Mouse (Mus musculus) layer of hippocampus, adult 2 months (tissue): ENCODE measurements at regions not wholly inside any gene's neighbourhood (a gene's known extent, or its start where the extent isn't known, plus 50 kb on each side); places are given as distances from the start of the nearest gene placed in this dataset.

Experiments
- DNase-seq, 2 experiments: peaks; one replicate each; pipeline ENCODE4 v3.0.0; 2022; ENCODE audit warnings: low spot score in 2 of 2
- H3K27ac ChIP-seq: fragments of 200-600 bp; 2 replicates; pipeline ENCODE4 v1.8.1; 2022
- H3K4me3 ChIP-seq: fragments of 200-600 bp; 2 replicates; pipeline ENCODE4 v1.8.1; 2022; ENCODE audit warnings: mild to moderate bottlenecking
- CTCF ChIP-seq: fragments of 200-600 bp; conservative IDR thresholded peaks from 2 replicates; pipeline ENCODE4 v1.8.1; 2022; ENCODE audit warnings: antibody characterized with exemption, mild to moderate bottlenecking, moderate library complexity

- peak in 1 of 2 experiments; percentile 23 for DNase-seq
- no peak overlapping the region for H3K4me3 ChIP-seq
- no peak overlapping the region for H3K27ac ChIP-seq
- TF ChIP-seq CTCF = no peak
Observed at GRCm38 (mm10) chr17:15311822-15312221, 64.8 kb downstream of the Dll1 start.

GRCm38 (mm10) chr17:15310465-15310864 is 66.2 kb downstream of the Dll1 start:
- Histone ChIP-seq H3K27ac (no peak overlapping the region), H3K4me3 (no peak overlapping the region)
- TF ChIP-seq CTCF = no peak
- no peak for DNase-seq

- no peak for DNase-seq
- no peak for TF ChIP-seq CTCF
- no peak overlapping the region for H3K27ac ChIP-seq
- H3K4me3 ChIP-seq = no peak overlapping the region
Observed at GRCm38 (mm10) chr17:15302110-15302509, 74.6 kb downstream of the Dll1 start.

GRCm38 (mm10) chr17:15299743-15300371 is 76.8 kb downstream of the Dll1 start:
- no peak overlapping the region for H3K27ac ChIP-seq
- no peak overlapping the region for H3K4me3 ChIP-seq
- no peak for TF ChIP-seq CTCF
- DNase-seq = no peak

- no peak overlapping the region for H3K4me3 ChIP-seq
- no peak for DNase-seq
- no peak overlapping the region for H3K27ac ChIP-seq
- TF ChIP-seq CTCF = no peak
Observed at GRCm38 (mm10) chr17:15294165-15294585, 82.5 kb downstream of the Dll1 start.

GRCm38 (mm10) chr17:15292490-15293070 is 84.1 kb downstream of the Dll1 start:
- DNase-seq = no peak
- H3K4me3 ChIP-seq = no peak overlapping the region
- TF ChIP-seq CTCF = no peak
- H3K27ac ChIP-seq = no peak overlapping the region

- no peak for TF ChIP-seq CTCF
- no peak overlapping the region for H3K27ac ChIP-seq
- H3K4me3 ChIP-seq = no peak overlapping the region
- no peak for DNase-seq
Observed at GRCm38 (mm10) chr17:15291626-15292025, 85.0 kb downstream of the Dll1 start.

GRCm38 (mm10) chr17:15290326-15290725 is 86.3 kb downstream of the Dll1 start:
- H3K27ac ChIP-seq = peak overlapping the region; percentile 51; the same call in 1 of the 2 replicates
- DNase-seq = no peak
- no peak overlapping the region for H3K4me3 ChIP-seq
- TF ChIP-seq CTCF = no peak

GRCm38 (mm10) chr17:15289062-15289461 is 87.6 kb downstream of the Dll1 start:
- no peak for TF ChIP-seq CTCF

GRCm38 (mm10) chr17:15288640-15289039 is 88.0 kb downstream of the Dll1 start:
- Histone ChIP-seq H3K27ac (no peak overlapping the region), H3K4me3 (no peak overlapping the region)
- TF ChIP-seq CTCF = no peak
- DNase-seq = no peak

More at GRCm38 (mm10) chr17:15289062-15289461, 87.6 kb downstream of the Dll1 start:
- no peak overlapping the region for H3K4me3 ChIP-seq
- H3K27ac ChIP-seq = no peak overlapping the region
- no peak for DNase-seq

- no peak for TF ChIP-seq CTCF
- H3K27ac ChIP-seq = no peak overlapping the region
- H3K4me3 ChIP-seq = no peak overlapping the region
- DNase-seq = no peak
Observed at GRCm38 (mm10) chr17:15286596-15286995, 90.1 kb downstream of the Dll1 start.

- peak in 1 of 2 experiments; percentile 9 for DNase-seq
- H3K27ac ChIP-seq = no peak overlapping the region
Observed at GRCm38 (mm10) chr17:15285399-15286043, 91.2 kb downstream of the Dll1 start.

GRCm38 (mm10) chr17:15269905-15270304 is 106.8 kb downstream of the Dll1 start:
- no peak for TF ChIP-seq CTCF
- no peak overlapping the region for H3K27ac ChIP-seq
- no peak overlapping the region for H3K4me3 ChIP-seq
- no peak for DNase-seq

More at GRCm38 (mm10) chr17:15285399-15286043, 91.2 kb downstream of the Dll1 start:
- no peak for TF ChIP-seq CTCF
- H3K4me3 ChIP-seq = no peak overlapping the region

- TF ChIP-seq CTCF = no peak
- H3K4me3 ChIP-seq = no peak overlapping the region
- H3K27ac ChIP-seq = no peak overlapping the region
- no peak for DNase-seq
Observed at GRCm38 (mm10) chr17:15269056-15269612, 107.5 kb downstream of the Dll1 start.
